Mouse (Mus musculus) kidney, adult 18-20 months (tissue): ENCODE data around the gene Rhcg.

Source experiments
- DNase-seq: peaks from one replicate; pipeline ENCODE4 v3.0.0; 2021

Gene Rhcg

GRCm38 (mm10) chr7:79617418-79617817, at the start of gene Rhcg:
Gene Rhcg (minus strand): TSS chr7:79617657.
- DNase-seq: no peak

- no peak for DNase-seq
Measured at GRCm38 (mm10) chr7:79666690-79667089, 49.2 kb upstream of the Rhcg start.

GRCm38 (mm10) chr7:79661253-79661890, 43.9 kb upstream of the Rhcg start:
- no peak for DNase-seq

GRCm38 (mm10) chr7:79660291-79661150, 43.1 kb upstream of the Rhcg start:
- DNase-seq: no peak

GRCm38 (mm10) chr7:79659578-79660290, 42.3 kb upstream of the Rhcg start, which contains the start of gene Ticrr:
Gene Ticrr (plus strand): TSS chr7:79660196.
- peak; percentile 94 for DNase-seq

- DNase-seq: no peak
Measured at GRCm38 (mm10) chr7:79654586-79654985, 37.1 kb upstream of the Rhcg start.

GRCm38 (mm10) chr7:79654185-79654584, 36.7 kb upstream of the Rhcg start:
- no peak for DNase-seq

- peak; percentile 73 for DNase-seq
Measured at GRCm38 (mm10) chr7:79649005-79649404, 31.5 kb upstream of the Rhcg start.

GRCm38 (mm10) chr7:79647233-79647632, 29.8 kb upstream of the Rhcg start:
- DNase-seq: no peak

GRCm38 (mm10) chr7:79631773-79632348, 14.4 kb upstream of the Rhcg start:
- peak; percentile 51 for DNase-seq

GRCm38 (mm10) chr7:79628271-79628913, 10.9 kb upstream of the Rhcg start:
- no peak for DNase-seq

- no peak for DNase-seq
Measured at GRCm38 (mm10) chr7:79626170-79626569, 8.7 kb upstream of the Rhcg start.

GRCm38 (mm10) chr7:79623086-79623485, 5.6 kb upstream of the Rhcg start:
- DNase-seq: no peak

GRCm38 (mm10) chr7:79619493-79619892, 2.0 kb upstream of the Rhcg start:
- DNase-seq: no peak

- no peak for DNase-seq
Measured at GRCm38 (mm10) chr7:79615941-79616340, 1.5 kb downstream of the Rhcg start.

GRCm38 (mm10) chr7:79615008-79615407, 2.4 kb downstream of the Rhcg start:
- no peak for DNase-seq

- DNase-seq: no peak
Measured at GRCm38 (mm10) chr7:79613314-79613713, 4.1 kb downstream of the Rhcg start.

- peak; percentile 65 for DNase-seq
Measured at GRCm38 (mm10) chr7:79612783-79613182, 4.7 kb downstream of the Rhcg start.

GRCm38 (mm10) chr7:79611901-79612300, 5.6 kb downstream of the Rhcg start:
- no peak for DNase-seq

GRCm38 (mm10) chr7:79607263-79607921, 10.1 kb downstream of the Rhcg start:
- DNase-seq: no peak

- no peak for DNase-seq
Measured at GRCm38 (mm10) chr7:79606766-79607165, 10.7 kb downstream of the Rhcg start.

- DNase-seq: no peak
Measured at GRCm38 (mm10) chr7:79602006-79602405, 15.5 kb downstream of the Rhcg start.
